Mouse (Mus musculus) MEL (cell line): ENCODE results near the gene Tex2.

Experiments used
- JUND ChIP-seq: IDR thresholded peaks from 2 replicates; pipeline ENCODE4 v1.6.1; 2011; ENCODE audit warnings: low read depth, mild to moderate bottlenecking, improper control_type of control experiment, low read length
- MYB ChIP-seq: IDR thresholded peaks from 2 replicates; pipeline ENCODE4 v1.6.1; 2011; ENCODE audit warnings: mild to moderate bottlenecking, low read depth, low read length, improper control_type of control experiment

DNA sequence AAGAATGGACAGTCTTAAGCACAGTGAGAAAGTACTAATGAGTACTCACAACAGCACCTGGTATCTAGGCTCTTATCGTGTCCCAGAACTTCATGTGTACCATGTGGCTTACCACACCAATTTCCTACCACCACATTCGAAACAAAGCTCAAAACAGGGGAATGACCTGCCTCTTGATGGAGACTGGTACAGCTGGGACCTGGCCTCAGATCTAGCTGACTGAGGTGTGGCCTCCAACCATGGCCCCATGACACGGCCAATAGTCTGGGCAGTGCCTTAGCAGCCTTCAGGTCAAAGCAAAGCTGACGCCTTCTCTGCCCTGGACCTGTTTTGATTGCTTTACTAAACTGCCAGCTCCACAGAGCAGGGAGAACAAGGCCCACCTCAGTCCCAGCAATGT lies 56.5 kb downstream of the Tex2 start:
- TF ChIP-seq MYB (no peak), JUND (no peak)
